ENCODE assay signal across 13 mouse cellular contexts in the genomic region with DNA sequence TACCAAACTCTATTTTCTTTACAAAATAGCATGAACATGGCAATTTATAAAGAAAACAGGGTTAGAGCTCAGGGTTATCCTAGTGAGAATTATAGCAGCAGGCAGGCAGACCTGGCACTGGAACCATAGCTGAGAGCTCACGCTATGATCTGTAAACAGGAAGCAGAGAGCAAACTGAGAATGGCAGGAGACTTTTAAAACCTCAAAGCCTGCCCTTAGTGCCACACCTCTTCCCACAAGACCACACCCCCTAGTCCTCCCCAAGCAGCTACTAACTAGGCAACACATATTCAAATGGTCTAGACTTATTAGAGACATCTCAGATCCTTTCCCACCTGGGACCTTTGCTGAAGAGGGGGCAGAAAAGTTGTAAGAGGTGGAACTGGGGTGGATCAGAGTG.
"Had no signal": no experiment of that assay in that cellular context is flagged by ENCODE, and none has a peak within 500 bp of the region (broad histone marks: within the 10 kb centered on the region; RNA-seq: fewer than 3 reads in every experiment).

No protein-coding gene starts in this region.

- H3K27ac ChIP-seq: left cerebral cortex, adult 2 months; limb, embryonic 10.5 days; liver, embryonic 15.5 days; midbrain, embryonic 12.5 days; neural tube, embryonic 15.5 days had no signal

- H3K4me1 ChIP-seq: liver, embryonic 15.5 days; midbrain, embryonic 12.5 days; neural tube, embryonic 15.5 days had no signal

- H3K4me3 ChIP-seq: left cerebral cortex, adult 2 months; limb, embryonic 10.5 days; liver, embryonic 15.5 days; midbrain, embryonic 12.5 days; neural tube, embryonic 15.5 days had no signal

- DNase-seq: kidney, postnatal 14 days; lung, embryonic 14.5 days; lung, postnatal 10 days; lung, postnatal 4 days; right cerebral cortex, adult 18-20 months; right cerebral cortex, postnatal 25 days; thymus, postnatal 4 days had no signal

- H3K27me3 ChIP-seq: liver, embryonic 15.5 days; midbrain, embryonic 12.5 days; neural tube, embryonic 15.5 days had no signal

- ATAC-seq: midbrain, embryonic 16.5 days had no signal
